Mouse (Mus musculus): Measurements from ENCODE around the gene Tmcc3. TPM values are rescaled to one million over a fixed set of nuclear protein-coding genes. Genes with fewer than 3 reads are reported as not detected.

The Tmcc3 gene
- total RNA-seq, 2 experiments from 2014 or later = 18.3 to 18.8 TPM

GRCm38 (mm10) chr10:94332358-94333137 is 20.8 kb downstream of the Tmcc3 start:
- DNase-seq = no peak

DNA sequence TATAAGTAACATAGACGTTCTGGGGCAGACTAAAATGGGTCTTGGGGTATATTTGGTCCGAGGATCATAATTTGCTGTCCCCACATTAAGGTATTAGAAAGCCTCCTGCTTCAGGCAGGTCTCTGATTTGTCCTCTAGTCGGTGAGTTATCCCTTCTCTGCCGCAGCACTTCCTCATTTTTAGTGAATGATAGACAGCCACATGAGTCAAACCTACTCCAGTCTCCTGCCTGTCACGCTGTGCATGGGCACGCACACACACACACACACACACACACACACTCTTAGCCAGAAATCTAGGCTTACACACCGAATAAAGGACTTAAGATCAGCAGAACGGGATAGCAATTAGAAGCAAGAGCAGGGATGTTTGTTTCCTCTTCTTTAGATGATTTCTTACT is 21.6 kb downstream of the Tmcc3 start:
- DNase-seq = no peak

DNA sequence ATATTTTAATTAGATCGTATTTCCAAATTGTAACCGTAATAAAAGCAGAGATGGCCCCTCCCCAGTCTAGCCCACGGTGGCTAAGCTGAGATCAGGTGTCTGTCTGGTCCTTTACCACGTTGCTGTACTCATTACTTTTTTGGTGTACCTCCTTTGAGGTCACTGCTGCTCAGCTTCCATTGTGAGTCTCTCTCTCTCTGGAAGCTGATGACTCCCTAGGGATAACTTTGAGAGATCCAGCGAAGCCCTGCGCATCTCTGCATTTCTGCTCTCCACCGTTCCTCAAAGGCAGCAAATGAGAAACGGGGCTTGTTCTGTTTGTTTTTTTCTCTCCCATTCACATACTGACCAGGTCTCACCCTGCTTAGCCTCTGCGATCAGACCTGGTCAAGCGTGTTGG is 23.3 kb downstream of the Tmcc3 start:
- no peak for DNase-seq

DNA sequence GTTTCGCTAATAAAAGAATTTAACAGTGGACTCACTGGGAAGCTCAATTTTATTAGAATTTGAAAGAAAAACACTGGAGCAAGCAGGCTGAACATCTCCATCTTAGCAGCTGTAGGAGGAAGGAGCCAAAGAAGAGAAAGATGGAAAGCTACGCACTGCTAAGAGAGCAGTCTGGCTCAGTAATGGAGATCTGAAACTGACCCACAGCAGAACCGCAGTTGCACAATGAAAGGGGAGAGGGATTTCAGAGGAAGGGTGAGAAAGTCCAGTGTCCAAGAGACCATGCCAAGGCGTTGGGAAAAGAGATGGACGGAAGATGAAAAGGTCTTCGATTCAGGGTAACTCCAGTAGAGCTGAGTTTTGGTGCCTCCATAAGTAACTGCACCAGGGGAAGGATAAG is 24.3 kb downstream of the Tmcc3 start:
- no peak for DNase-seq

DNA sequence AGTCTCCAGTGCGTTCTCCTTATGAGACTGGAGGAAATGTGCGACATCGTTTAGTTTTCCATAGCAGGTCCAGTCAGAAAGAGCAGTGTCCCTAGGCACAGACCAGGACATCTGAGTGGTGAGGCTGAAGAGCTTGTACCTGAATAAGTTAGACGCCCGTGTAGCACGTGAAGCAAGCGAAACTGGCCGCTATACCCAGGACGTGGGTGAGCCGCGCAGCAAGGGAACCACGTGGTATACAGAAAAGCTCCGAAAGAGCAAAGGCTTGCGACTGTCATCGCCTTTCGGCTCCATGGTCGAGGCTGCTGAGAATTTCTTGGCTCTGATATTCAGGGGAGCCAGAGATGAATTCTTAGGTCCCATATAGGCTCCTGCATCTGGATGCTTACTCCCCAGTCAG is 29.8 kb downstream of the Tmcc3 start:
- no peak for DNase-seq

- DNase-seq = no peak
These were observed 30.5 kb downstream of the Tmcc3 start for GRCm38 (mm10) chr10:94342256-94342655.

GRCm38 (mm10) chr10:94343581-94343980 is 31.8 kb downstream of the Tmcc3 start:
- DNase-seq = no peak

- no peak for DNase-seq
These were observed 33.1 kb downstream of the Tmcc3 start for GRCm38 (mm10) chr10:94344631-94345417.

DNA sequence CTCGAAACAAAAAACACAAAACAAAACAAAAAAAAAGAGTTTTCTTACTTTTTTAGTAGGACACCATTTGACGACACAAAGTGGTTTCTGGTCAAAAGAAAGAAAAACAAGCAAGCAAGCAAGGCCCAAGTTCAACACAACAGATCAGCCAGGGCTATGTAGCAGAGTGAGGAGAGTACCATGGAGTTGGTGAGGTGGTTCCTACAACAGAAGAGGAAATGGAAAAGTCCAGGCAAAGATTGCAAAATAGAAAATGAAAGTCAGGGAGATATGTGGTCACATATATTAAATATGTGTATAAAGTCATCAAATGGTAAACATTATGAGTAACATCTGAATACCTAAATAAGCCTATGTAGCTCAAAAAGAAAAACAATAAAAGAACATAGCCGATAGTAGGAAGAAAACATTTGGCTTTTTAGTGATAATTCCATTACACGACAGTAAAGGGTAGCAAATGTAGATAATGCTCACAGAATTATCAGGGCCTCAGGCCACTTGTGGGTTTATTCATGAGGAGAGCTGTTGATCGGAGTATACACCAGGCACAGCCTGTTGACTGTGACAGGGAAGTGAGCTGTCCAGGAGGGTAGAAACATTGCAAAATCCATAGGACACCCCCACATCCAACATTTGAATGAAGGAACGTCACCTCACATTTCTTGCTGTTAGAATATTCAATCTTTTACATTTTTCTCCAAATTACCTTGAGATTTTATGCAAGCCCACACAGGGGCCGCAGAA is 33.9 kb downstream of the Tmcc3 start:
- DNase-seq = no peak

- no peak for DNase-seq
These were observed 34.8 kb downstream of the Tmcc3 start for GRCm38 (mm10) chr10:94346596-94346995.

GRCm38 (mm10) chr10:94347296-94347695 is 35.5 kb downstream of the Tmcc3 start:
- no peak for DNase-seq

DNA sequence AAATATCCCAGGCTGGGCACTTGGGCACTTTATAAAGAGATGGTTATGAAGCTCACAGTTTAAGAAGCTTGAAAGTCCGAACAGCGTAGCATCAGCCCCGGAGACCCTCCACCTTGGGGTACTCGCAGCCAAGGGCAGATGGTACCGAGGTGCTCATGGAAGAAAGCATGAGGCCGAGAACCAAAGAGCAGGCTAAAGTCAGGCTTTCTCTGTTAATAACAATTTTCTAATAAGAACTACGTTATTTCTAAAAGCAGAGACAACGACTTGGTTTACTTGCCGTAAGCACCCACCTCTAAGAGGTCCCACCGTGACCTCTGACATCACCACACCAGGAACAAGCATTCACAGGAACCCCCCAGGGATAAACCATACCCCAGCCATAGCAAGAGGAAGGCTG is 36.2 kb downstream of the Tmcc3 start:
- no peak for DNase-seq

DNA sequence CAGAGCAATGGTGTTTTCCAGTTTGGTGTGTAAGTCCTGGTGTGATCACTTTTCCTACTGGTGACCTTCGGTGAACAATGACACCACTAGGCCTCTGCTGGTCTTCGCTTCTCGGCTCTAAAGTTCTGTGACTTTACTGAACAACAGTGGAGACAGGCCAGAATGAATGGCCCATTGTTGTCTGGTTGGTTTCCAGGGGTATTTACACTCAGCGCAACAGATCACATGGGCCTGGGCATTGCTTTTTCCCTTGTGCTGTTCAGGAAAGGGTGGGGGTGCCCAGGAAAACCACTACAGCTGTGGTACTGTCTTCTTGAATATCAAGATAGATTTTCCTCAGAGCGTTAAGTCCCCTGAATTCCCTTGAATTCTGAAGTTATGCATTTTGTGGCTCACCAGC is 38.5 kb downstream of the Tmcc3 start:
- no peak for DNase-seq

DNA sequence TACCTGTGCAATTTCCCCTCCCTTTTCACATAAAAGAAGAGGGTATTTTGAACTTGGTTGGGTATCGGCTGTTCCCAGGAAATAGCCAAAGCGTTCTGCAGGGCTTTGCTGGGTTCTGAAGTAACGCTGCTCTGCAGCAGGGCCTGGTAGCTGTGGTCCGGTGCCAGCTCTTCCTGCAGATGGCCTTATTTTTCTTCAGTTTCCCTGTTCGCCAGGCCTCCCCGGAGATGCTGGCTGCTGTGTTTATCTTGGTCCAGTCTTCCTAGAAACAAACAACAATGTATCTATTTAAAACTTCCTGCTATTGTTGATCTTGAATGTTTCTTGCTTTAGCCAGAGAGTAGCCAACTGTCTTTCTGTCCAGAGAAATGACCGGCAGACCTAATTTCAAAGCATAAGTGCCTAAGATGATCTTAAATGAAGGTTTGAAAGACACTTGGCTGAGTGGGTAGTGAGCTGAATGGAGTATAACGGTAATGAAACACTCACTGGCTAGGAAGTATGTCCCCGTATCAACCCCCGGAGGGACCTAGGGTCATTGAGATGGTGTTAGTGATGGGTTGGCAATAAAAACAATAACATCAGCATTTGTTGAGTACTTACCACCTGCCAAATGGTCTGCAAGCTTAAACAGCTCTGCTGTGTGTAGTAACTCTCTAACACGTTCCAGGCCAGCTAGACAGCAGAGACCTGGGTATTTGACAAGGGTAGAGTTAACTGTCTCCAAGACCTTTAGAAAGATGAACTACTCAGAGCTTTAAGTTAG is 39.3 kb downstream of the Tmcc3 start:
- no peak for DNase-seq

- no peak for DNase-seq
These were observed 40.6 kb downstream of the Tmcc3 start for GRCm38 (mm10) chr10:94352172-94352876.

DNA sequence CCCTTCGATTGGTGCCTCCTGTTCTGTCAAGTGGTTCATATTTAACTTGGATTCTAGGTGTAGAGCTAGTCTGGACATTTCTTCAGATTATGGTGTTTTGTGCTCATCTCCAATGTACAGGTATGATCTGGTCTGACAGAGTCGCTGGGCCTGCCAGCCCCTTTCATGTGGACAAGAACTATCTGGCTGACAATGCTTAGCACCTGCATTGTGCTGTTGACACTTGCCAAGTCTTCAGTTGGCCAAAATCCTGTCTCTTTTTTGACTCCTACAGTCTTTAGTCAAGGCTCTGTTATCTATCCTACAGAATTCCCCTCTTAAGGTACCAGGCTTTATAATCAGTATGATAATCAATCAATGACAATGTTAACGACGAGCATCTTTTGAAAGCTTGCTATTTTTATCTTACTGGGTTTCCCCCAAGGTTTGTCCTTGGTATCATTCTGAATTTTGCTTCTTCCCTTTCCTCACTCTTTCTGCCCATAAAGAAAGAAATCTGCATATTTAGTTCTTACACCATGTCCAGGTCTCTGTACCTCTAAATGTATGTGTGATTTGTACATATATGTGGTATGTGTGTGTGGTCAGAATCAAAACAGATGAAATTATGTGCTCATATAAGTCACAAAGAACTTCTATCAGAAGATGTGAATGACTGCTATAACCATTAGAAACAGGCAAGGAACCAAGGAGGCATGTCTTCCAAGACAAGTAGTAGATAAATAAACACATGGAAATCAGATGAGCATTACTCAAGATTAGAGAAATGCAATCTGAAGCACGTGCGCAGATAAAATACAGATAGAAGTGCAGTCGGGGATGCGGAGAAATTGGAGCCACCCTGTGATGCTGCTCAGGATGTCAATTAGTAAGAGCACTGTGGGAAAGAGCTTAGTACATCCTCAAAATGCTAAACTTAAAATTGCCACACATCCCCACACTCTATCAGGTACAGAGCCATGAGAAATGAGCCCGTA is 41.4 kb downstream of the Tmcc3 start:
- DNase-seq = no peak

GRCm38 (mm10) chr10:94354005-94354404 is 42.3 kb downstream of the Tmcc3 start:
- DNase-seq = no peak

GRCm38 (mm10) chr10:94354427-94354826 is 42.7 kb downstream of the Tmcc3 start:
- DNase-seq = no peak

DNA sequence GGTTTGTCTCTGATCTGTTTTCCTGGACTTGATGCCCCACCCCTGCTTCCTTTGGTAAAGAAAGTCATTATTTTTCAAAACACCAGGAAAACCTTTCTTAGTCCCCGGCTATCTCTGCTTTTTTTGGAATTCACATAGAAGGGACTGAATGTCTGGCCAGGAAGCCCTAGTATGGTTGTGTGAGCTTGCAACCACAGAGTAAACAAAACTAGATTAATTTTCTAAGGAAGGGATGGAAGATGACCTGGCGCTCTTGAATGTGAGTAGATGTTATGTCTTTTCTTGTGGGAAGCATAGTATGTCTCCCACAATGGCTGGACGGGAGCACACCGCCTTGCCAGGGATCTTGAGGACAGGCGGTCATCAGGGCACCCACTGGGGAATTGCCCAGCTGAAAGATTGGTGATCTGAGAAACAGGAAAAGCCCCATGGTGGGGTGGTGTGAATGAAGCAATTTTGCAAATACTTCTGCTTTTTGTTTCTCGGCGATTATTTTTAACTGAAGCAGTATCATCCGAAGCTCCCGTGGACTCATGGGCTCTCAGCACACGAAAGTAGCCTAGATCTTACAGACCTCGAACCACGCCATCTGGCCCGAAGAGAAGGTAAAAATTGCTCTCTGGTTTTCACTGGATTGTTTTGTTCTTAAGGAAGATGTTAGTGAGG is 44.9 kb downstream of the Tmcc3 start:
- no peak for DNase-seq

DNA sequence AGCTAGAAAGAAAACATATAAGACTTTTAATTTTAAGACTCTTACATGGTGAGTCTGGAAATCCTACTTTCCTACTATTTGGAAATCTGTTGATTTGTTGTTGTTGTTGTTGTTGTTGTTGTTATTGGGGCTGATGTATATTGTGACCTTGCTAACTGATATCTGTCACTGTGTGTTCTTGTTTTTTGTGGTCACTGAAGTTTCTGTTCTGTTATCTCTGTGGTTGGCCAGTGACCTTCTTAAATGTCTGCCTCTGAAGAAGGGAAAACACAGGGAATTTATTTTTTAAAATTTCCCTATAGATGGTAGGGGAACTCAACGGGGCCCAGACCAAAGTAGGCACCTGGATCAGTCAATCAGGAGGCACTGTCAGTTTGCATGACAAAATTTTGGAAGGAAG is 48.9 kb downstream of the Tmcc3 start:
- no peak for DNase-seq

Measured in gastrocnemius, postnatal 25 days (tissue).